Mouse (Mus musculus): ENCODE measurements around the gene Spns3. TPM values are rescaled to one million over a fixed set of nuclear protein-coding genes. Genes with fewer than 3 reads are reported as not detected.
A peak's percentile ranks its signal among the peaks of the same experiment; 100 is the strongest.

Gene Spns3
- polyA plus RNA-seq, 1 experiment: not detected

DNA sequence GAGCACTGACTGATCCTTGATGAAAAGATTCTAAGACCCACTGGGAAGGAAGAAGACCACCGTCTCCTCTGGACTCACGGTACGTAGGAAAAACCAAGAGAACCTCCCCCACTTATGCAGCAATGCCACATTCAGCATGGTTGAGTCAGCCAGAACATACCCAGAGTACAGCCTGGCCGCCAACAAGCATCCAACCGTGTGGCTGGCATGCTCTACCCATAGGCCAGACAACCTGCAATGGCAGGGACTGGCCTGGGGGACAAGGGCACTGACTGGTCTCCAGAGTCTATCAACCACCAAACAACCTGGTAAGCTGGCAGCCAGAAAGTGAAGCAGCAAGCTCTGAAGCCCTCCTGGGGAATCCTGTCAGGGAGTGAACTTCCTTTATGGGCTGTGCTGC is 41.7 kb downstream of the Spns3 start:
- Histone ChIP-seq H3K27ac (ENCODE audit: insufficient read depth, low read depth, low read length) (no peak overlapping the region), H3K4me1 (ENCODE audit: control insufficient read depth, insufficient read depth, low read length) (peaks cover 12% of the 10 kb centered on the region), H3K4me3 (ENCODE audit: insufficient read depth, low read depth, low read length) (no peak overlapping the region)
- TF ChIP-seq CTCF (IDR thresholded peaks at IDR 0.05; ENCODE audit: insufficient read depth, low read depth, low read length) (no peak), POLR2A (IDR thresholded peaks at IDR 0.05; ENCODE audit: insufficient read depth, low read depth, low read length) (no peak)
- WGBS: 90% methylated on average over 5 of the region's 5 CpGs

DNA sequence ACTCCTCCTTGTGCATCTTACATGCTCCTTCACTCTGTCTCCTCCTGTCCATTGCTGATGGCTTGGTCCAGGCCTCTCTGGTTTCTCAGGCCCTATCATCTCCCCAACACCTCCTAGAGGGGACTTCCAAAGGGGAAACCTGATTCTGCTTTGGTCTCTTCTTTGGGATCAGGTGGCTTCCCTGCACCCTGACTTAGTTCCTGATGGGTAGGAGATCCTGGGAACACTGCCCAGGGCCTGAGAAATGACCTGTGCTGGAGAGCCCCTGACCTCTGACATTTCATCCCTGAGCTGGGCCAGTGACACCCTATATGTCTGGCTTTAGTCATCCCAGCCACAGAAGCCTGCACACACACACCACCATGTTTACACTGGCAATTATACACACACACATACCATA is 42.7 kb downstream of the Spns3 start:
- no peak overlapping the region for H3K27ac ChIP-seq (ENCODE audit: insufficient read depth, low read depth, low read length)
- TF ChIP-seq CTCF (IDR thresholded peaks at IDR 0.05; ENCODE audit: insufficient read depth, low read depth, low read length) (no peak), POLR2A (IDR thresholded peaks at IDR 0.05; ENCODE audit: insufficient read depth, low read depth, low read length) (no peak)
- H3K4me3 ChIP-seq (ENCODE audit: insufficient read depth, low read depth, low read length): no peak overlapping the region
- H3K4me1 ChIP-seq (ENCODE audit: control insufficient read depth, insufficient read depth, low read length): peaks cover 20% of the 10 kb centered on the region

DNA sequence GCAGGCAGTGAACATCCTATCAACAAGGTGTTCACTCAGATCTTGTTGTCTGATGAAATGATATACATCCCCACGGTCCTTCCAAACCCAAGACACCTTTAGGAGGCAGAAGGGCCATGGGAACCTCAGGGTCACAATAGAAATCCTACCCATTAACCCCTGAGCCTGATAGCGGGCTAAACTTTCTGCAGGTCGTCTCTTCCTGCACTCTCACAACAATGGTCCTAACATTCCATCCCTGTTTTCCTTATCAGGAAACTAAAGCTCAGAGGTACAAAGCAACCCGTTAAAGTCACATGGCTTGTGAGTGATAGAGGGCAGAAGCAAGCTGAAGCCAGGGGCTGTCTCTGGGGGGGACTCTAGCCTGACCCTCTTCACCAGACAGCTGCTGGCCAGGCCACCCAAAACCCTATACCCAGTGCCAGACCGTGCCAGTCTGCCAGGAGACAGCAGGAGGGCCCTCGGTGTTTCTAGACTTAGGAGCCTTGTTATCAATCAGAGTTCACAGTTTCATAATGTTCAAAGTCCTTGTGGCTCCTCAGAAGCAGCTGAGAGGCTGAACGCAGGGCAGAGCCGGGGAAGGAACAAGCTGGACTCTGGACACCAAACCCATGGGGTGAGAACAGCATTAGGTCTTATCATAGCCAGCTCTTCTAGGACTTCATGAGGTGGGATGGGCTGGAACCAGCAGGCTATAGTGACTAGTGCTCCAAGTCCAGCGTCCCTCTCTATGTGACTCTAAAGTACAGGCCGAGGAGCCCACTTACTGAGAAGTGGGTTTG is 46.1 kb downstream of the Spns3 start:
- TF ChIP-seq POLR2A (IDR thresholded peaks at IDR 0.05; ENCODE audit: insufficient read depth, low read depth, low read length) (no peak), CTCF (IDR thresholded peaks at IDR 0.05; ENCODE audit: insufficient read depth, low read depth, low read length) (no peak)
- Histone ChIP-seq H3K4me3 (ENCODE audit: insufficient read depth, low read depth, low read length) (no peak overlapping the region), H3K4me1 (ENCODE audit: control insufficient read depth, insufficient read depth, low read length) (peaks cover 39% of the 10 kb centered on the region), H3K27ac (ENCODE audit: insufficient read depth, low read depth, low read length) (no peak overlapping the region)
- WGBS: 74% methylated on average over 10 of the region's 10 CpGs

DNA sequence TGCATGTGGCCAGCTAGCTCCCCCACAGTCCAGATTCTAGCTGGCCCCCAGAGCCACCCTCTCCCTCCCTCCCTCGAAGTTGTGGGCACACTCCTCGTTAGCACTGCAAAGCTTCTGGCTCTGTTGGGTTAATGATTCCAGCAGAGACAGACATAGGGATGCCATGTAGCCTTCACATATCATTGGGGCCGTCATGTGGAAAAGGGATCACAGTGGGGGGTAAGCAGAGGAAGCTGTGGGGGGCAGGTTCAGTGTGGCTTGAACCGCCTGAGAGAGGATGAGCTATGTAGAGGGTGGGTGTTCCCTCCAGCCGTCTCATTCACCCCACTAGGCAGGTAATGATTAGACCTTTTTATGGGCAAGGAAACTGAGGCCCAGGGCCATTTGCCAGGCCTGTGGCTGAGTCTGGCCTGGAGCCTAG is 46.8 kb downstream of the Spns3 start:
- no peak overlapping the region for H3K27ac ChIP-seq (ENCODE audit: insufficient read depth, low read depth, low read length)
- WGBS: 51% methylated on average over 5 of the region's 5 CpGs
- H3K4me3 ChIP-seq (ENCODE audit: insufficient read depth, low read depth, low read length): no peak overlapping the region
- H3K4me1 ChIP-seq (ENCODE audit: control insufficient read depth, insufficient read depth, low read length): peaks cover 41% of the 10 kb centered on the region
- TF ChIP-seq CTCF (IDR thresholded peaks at IDR 0.05; ENCODE audit: insufficient read depth, low read depth, low read length) (no peak), POLR2A (IDR thresholded peaks at IDR 0.05; ENCODE audit: insufficient read depth, low read depth, low read length) (no peak)

DNA sequence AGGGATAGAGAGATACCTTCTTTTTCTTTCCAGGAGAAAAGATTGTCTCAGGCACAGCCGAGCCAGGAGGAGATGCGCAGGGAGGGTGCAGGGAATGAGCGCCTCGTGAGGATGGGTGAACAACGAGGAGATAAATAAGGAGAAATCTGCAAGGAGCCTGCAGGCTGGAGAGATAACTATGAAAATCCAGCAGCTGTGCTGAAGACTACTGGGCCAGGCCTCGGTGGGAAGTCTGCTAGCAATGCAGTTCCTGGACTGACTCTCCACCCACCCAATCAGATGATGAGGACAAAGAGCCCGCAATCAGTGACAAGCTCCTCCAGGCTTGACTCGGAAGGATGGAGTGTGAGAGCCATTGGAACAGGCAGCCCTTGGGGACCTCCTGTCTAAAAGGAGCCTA is 48.1 kb downstream of the Spns3 start:
- H3K4me3 ChIP-seq (ENCODE audit: insufficient read depth, low read depth, low read length): no peak overlapping the region
- peak overlapping the region; percentile 70 for H3K27ac ChIP-seq (ENCODE audit: insufficient read depth, low read depth, low read length)
- 10% methylated on average over 8 of the region's 8 CpGs for WGBS
- TF ChIP-seq POLR2A (IDR thresholded peaks at IDR 0.05; ENCODE audit: insufficient read depth, low read depth, low read length) (no peak), CTCF (IDR thresholded peaks at IDR 0.05; ENCODE audit: insufficient read depth, low read depth, low read length) (no peak)
- H3K4me1 ChIP-seq (ENCODE audit: control insufficient read depth, insufficient read depth, low read length): peaks cover 51% of the 10 kb centered on the region

DNA sequence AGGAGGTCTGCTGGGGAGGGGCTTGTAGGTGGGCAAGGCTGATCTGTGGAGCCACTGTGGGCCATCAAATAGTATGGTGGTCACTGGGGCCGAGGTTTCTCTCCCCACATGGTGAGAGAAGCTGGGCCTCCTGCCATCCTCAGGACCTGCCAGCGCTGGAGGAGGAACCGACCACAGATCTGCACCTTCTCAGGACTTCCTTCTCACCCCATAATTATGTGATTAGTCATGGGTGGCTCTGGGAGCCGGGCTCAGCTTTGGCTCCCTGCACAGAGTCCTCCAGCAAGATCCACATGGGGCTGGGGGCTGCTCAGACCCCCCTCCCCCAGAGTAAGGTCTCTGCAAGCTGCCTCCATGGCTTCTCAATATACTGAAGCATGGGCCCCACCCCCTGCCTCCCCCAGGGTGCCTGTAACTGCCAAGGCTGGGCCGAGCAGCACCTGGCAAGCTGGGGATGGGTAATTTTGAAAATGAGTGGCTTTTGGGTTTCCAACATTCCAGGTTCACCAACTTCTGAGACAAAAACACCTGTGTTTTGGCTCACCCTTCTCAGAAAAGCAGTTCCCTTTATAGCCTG is 48.8 kb downstream of the Spns3 start:
- peak overlapping the region; percentile 70; the same call in 1 of the 2 replicates for H3K27ac ChIP-seq (ENCODE audit: insufficient read depth, low read depth, low read length)
- no peak for TF ChIP-seq POLR2A (IDR thresholded peaks at IDR 0.05; ENCODE audit: insufficient read depth, low read depth, low read length)
- TF ChIP-seq CTCF (IDR thresholded peaks at IDR 0.05; ENCODE audit: insufficient read depth, low read depth, low read length): no peak
- H3K4me1 ChIP-seq (ENCODE audit: control insufficient read depth, insufficient read depth, low read length): peaks cover 57% of the 10 kb centered on the region
- 19% methylated on average over 5 of the region's 5 CpGs for WGBS
- H3K4me3 ChIP-seq (ENCODE audit: insufficient read depth, low read depth, low read length): no peak overlapping the region

DNA sequence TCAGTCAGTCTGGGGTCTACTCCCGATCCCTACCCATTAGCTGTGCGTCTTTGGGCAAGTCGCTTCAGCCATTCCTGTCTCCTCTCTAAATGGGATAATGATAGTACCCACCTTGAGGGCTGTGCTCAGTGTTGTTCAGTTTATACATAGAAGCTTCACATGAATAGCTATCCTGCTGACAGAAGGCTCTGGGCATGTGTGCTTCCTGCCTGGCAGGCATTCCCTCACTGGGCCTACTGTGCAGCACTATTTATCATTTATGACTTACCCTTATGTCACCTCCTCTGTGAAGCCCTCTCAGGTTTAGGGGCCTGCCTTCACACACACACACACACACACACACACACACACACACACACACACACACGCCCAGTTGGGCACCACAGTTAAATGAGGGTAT is 50.2 kb downstream of the Spns3 start:
- 83% methylated on average over 4 of the region's 4 CpGs for WGBS
- H3K27ac ChIP-seq (ENCODE audit: insufficient read depth, low read depth, low read length): no peak overlapping the region
- no peak overlapping the region for H3K4me3 ChIP-seq (ENCODE audit: insufficient read depth, low read depth, low read length)
- peaks cover 48% of the 10 kb centered on the region for H3K4me1 ChIP-seq (ENCODE audit: control insufficient read depth, insufficient read depth, low read length)
- TF ChIP-seq CTCF (IDR thresholded peaks at IDR 0.05; ENCODE audit: insufficient read depth, low read depth, low read length): no peak

DNA sequence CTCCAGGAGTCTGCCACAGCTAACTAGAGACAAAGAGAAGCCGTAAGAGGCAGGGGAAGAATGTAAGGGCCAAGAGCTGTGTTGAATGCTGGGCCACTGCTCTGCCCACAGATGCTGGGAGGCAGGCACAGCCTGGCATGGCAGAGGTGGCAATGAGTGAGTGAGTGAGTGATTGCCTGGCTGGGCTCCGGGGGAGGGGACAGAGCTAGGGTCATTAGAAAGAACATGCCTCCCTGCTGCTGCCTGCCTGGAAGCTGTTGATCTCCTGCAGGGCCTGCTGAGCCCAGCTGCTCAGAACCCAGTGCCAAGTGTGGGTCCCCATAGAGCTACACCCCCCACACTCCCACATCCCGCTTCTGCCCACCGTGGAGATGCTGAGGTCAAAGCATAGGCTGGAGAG is 52.9 kb downstream of the Spns3 start:
- H3K4me3 ChIP-seq (ENCODE audit: insufficient read depth, low read depth, low read length): no peak overlapping the region
- TF ChIP-seq POLR2A (IDR thresholded peaks at IDR 0.05; ENCODE audit: insufficient read depth, low read depth, low read length): no peak
- TF ChIP-seq CTCF (IDR thresholded peaks at IDR 0.05; ENCODE audit: insufficient read depth, low read depth, low read length): no peak
- peaks cover 37% of the 10 kb centered on the region for H3K4me1 ChIP-seq (ENCODE audit: control insufficient read depth, insufficient read depth, low read length)
- H3K27ac ChIP-seq (ENCODE audit: insufficient read depth, low read depth, low read length): no peak overlapping the region
- WGBS: 37% methylated on average over 4 of the region's 4 CpGs

DNA sequence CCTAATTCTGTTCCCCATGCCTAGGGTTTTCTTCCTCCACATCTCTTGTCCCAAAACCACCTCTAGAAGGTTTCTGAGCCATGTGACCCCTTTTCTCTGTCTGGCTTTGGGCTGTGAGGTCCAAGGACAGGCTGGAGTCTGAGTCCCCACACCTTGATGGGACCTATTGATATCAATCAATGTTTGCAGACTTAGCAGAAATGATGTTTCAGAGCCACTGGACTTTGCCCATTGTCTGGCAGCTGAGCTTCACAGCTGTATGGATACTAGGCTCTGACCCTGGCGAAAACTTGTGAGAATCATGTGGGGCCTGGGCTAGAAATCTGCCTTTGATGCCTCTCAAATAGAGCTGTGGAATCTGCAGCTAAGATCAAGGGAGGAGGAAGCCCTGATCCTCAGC is 53.5 kb downstream of the Spns3 start:
- Histone ChIP-seq H3K27ac (ENCODE audit: insufficient read depth, low read depth, low read length) (peak overlapping the region; percentile 37), H3K4me3 (ENCODE audit: insufficient read depth, low read depth, low read length) (no peak overlapping the region), H3K4me1 (ENCODE audit: control insufficient read depth, insufficient read depth, low read length) (peaks cover 31% of the 10 kb centered on the region)
- no peak for TF ChIP-seq POLR2A (IDR thresholded peaks at IDR 0.05; ENCODE audit: insufficient read depth, low read depth, low read length)
- WGBS: 70% methylated on average over 1 of the region's 1 CpGs

Measured in olfactory bulb, adult 2 months (tissue).